Mouse (Mus musculus): ENCODE results near the gene RPS10-NUDT3.

- TF ChIP-seq POLR2A (IDR thresholded peaks at IDR 0.05; ENCODE audit: borderline replicate concordance, control insufficient read depth, low read depth, low read length) (no peak), CTCF (IDR thresholded peaks at IDR 0.05; ENCODE audit: control insufficient read depth, insufficient read depth, low read length) (no peak)
These were observed 76.9 kb downstream of the RPS10-NUDT3 start for GRCm38 (mm10) chr17:27557927-27558661.
